Mouse (Mus musculus) mature B cell (primary cell): ENCODE data around the gene Ifitm1.

Experiments used
- in situ Hi-C: fragments of 300-500 bp; cut with MboI; formaldehyde crosslinking; loops from 2 replicates; pipeline ENCODE4 v1.14.3; 2019

Ifitm1 gene

GRCm38 (mm10) chr7:140966921-140967320 is at the start of gene Ifitm1:
Gene Ifitm1, plus strand, starts transcription at chr7:140967221.
- in situ Hi-C loops: no loop called here

GRCm38 (mm10) chr7:140919911-140920310 is 47.1 kb upstream of the Ifitm1 start:
- in situ Hi-C loops: no loop called here

DNA sequence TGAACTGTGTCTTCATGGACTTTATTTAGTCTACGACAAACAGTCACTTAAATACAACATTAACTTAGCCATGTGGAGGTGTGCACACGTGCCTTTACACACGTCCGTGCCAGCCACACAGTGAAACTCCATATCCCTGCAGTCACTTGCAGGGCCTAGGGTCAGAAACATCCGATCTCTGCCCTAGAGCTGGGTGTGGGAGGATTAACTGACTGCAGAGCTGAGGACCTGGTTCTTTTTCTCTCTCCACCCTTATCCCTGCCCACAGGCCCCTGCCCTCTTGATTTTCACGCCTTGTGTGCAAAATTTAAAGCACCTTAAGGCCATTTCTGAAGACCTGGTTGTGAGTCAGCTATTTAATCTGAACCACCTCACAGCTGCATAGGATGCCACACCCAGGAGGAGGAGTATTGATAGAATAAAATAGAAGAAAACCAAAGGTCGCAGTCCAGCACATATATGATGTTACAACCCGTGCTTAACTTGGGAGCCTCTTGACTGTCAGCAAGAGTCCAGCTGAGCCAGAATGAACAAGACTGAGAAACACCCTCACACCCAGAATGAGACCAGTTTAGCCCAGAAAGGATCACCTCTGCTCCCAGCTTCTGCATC is 46.5 kb upstream of the Ifitm1 start, which contains the start of gene Nlrp6:
Nlrp6 (plus strand) TSS at position 485 of the 612 bp plus-strand sequence.
- in situ Hi-C loops: no loop called here

DNA sequence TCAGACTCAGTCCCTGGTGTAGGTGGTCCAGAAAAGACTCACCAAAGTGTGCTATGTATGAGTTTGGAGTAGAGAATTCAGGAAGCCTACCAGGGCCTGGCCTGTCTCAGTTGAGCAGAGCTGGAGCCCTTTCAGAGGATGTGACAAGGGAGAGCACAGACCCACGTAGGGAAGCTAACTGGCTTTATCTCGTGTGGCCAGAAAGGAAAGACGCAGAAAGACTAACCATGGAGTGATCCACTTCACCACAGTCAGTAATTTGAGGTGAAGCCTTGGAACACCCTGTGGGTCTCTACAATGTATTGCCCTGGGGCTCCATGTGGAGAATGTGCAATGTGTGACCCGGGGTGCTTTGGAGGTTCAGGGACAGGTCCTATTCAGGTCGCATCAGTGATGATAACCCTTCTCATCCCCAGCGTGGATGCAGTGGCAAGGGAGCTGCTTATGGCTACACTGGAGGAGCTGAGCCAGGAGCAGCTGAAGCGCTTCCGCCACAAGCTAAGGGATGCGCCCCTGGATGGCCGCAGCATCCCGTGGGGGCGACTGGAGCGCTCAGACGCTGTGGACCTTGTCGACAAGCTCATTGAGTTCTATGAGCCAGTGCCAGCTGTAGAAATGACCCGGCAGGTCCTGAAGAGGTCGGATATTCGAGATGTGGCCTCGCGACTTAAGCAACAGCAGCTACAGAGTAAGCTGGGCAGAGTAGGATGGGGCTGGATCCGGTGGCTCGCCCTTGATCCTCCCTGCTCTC is 45.6 kb upstream of the Ifitm1 start:
- in situ Hi-C loops: no loop called here

- in situ Hi-C loops: no loop called here
Measured at GRCm38 (mm10) chr7:140922398-140923069, 44.5 kb upstream of the Ifitm1 start.

- in situ Hi-C loops: no loop called here
Measured at GRCm38 (mm10) chr7:140923070-140923775, 43.8 kb upstream of the Ifitm1 start.

DNA sequence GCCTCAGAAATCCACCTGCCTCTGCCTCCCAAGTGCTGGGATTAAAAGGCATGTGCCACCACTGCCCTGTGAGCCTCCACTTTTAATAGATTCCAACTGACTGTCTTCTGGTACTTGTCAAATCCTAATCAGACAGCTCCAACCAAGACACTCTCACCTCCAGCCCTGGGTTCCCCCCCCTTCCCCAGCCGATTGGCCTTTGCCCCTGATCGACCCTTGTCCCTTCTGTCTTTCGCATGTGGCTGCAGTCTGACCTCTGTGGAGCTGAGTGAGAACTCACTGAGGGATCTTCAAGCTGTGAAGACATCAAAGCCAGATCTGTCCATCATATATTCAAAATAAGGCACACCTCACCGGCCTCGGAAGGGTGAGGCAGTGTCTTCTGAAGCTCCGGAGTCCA is 39.8 kb upstream of the Ifitm1 start:
- in situ Hi-C loops: no loop called here

DNA sequence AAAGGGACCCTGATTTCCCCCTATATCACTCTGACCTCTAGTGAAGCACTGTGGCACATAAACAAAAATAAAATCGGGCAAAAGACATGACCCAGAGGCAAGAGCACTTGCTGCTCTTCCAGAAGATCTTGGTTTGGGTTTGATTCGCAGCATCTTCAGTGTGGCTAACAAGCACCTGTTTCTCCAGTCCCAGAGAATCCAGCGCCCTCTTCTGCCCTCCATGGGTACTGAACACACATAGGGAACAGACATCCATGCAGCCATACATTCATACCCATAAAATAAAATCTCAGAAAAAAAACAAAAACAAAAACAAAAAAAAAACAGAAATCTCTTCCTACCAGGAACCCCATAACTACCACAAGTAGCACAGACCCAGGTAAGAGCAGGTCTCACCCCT is 28.6 kb upstream of the Ifitm1 start:
- in situ Hi-C loops: no loop called here

GRCm38 (mm10) chr7:140938896-140939295 is 28.1 kb upstream of the Ifitm1 start:
- in situ Hi-C loops: no loop called here

DNA sequence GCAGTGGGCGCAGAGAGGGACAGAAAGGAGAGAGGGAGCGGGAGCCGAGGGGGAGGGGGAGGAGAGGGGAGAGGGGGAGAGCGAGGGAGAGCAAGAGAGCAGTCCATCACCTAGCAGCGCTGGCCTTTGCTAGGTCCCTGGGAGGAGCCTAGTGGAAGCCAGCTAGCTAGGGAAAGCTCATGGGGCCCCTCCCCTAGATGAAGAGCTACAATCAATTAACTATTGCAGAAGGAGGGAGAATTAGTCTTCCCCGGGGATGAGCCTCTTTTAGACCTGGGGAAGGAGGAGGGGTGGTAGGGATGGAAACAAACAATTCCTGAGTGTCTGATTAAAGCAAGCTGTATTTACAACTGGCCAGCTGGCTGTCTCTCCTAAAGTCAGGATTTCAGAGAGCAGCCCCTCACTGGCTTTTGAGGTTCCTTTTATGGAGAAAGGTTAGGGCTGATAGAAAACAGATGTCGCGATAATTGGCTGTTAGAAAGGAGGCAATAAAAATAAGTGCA is 27.3 kb upstream of the Ifitm1 start:
- in situ Hi-C loops: no loop called here

GRCm38 (mm10) chr7:140941222-140942051 is 25.6 kb upstream of the Ifitm1 start, which contains the start of gene Pgghg:
Gene Pgghg, plus strand, starts transcription at chr7:140941391.
- in situ Hi-C loops: no loop called here

DNA sequence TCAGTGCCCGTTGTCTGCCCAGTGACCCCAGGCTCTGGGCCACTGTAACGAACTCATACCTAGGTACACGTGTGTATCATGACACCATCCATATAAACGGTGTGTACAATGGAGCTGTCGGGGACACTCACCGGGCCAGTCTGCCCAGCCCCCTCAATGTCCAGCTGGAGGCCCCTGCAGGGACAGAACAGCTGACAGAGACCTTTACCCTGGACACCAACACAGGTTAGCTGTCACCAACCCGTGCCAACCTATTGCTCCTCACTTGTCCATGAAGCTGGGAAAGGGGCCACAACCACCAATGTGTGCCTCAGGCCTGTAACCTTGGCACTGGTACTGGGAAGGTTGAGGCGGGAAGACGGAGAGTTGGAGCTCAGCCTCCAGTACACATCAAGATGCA is 24.7 kb upstream of the Ifitm1 start:
- in situ Hi-C loops: no loop called here

DNA sequence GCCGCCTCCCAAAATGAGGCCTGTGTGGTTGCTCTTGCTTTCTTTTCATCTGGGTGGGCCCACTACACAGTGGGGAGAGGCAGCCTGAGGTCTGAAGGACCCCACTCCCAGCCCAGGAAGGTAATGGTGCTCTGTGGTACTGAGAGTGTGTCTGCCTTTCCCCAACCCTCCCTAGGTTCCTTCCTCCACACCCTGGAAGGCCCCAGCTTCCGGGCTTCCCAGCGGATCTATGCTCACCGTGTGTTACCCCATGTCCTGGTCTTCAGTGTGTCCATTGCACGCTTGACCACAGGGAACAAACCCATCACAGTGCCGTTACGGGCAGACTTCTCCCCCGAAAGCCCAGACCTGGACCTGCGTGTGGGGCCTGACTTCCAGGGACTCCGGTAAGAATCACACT is 24.2 kb upstream of the Ifitm1 start:
- in situ Hi-C loops: no loop called here

GRCm38 (mm10) chr7:140943356-140943755 is 23.7 kb upstream of the Ifitm1 start:
- in situ Hi-C loops: no loop called here

- in situ Hi-C loops: no loop called here
Measured at GRCm38 (mm10) chr7:140944236-140944635, 22.8 kb upstream of the Ifitm1 start.

DNA sequence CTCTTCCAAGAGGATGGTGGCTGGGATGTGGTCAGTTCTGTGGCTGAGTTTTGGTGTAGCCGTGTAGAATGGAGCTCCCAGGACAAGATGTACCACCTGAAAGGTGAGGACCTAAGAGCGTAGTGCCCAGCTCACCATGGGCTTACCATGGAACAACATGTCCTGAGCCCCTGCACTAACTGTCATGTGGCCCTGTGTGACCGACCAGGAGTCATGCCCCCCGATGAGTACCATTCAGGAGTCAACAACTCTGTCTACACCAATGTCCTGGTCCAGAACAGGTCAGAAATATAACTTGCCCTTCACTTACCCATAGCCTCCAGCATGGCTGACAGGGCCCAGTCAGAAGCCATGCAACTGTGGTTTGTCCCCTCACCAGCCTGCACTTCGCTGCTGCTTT is 21.8 kb upstream of the Ifitm1 start:
- in situ Hi-C loops: no loop called here

GRCm38 (mm10) chr7:140946311-140946710 is 20.7 kb upstream of the Ifitm1 start:
- in situ Hi-C loops: no loop called here

- in situ Hi-C loops: no loop called here
Measured at GRCm38 (mm10) chr7:140946980-140947379, 20.0 kb upstream of the Ifitm1 start.

GRCm38 (mm10) chr7:140948161-140948560 is 18.9 kb upstream of the Ifitm1 start:
- in situ Hi-C loops: no loop called here

- in situ Hi-C loops: no loop called here
Measured at GRCm38 (mm10) chr7:140949255-140949654, 17.8 kb upstream of the Ifitm1 start.
